Mouse (Mus musculus) embryonic fibroblast, embryonic 13.5 days (primary cell): Measurements from ENCODE around the gene 4930579F01Rik. TPM values are rescaled to one million over a fixed set of nuclear protein-coding genes. Genes with fewer than 3 reads are reported as not detected.

Source experiments
- H3K27ac ChIP-seq: 2 replicates; pipeline ENCODE4 v1.5.1; 2012; ENCODE audit warnings: low read length, control low read depth, inconsistent platforms; ENCODE audit not compliant: insufficient read depth
- H3K4me1 ChIP-seq: 2 replicates; pipeline ENCODE4 v1.6.1; 2011; ENCODE audit warnings: low read length; ENCODE audit not compliant: control insufficient read depth, insufficient read depth
- H3K4me3 ChIP-seq: 2 replicates; pipeline ENCODE4 v1.5.1; 2011; ENCODE audit warnings: mild to moderate bottlenecking, control low read depth, low read length; ENCODE audit not compliant: insufficient read depth
- CTCF ChIP-seq: IDR thresholded peaks from 2 replicates; pipeline ENCODE4 v1.5.1; 2011; ENCODE audit warnings: mild to moderate bottlenecking, control low read depth, low read length, moderate library complexity, borderline replicate concordance; ENCODE audit not compliant: insufficient read depth
- POLR2A ChIP-seq: IDR thresholded peaks from 2 replicates; pipeline ENCODE4 v1.6.1; 2011; ENCODE audit warnings: low read depth, mild to moderate bottlenecking, control low read depth, low read length, moderate library complexity
- polyA plus RNA-seq: library from polyadenylated mRNA; stranded (reverse); fragments of >200 nt; gene quantifications from 2 replicates; pipeline ENCODE4 v1.2.4, GENCODE M21; 2011; ENCODE audit warnings: low read depth; ENCODE audit not compliant: missing spikeins, insufficient read length

4930579F01Rik gene
- polyA plus RNA-seq, result not detected in 2 replicates

DNA sequence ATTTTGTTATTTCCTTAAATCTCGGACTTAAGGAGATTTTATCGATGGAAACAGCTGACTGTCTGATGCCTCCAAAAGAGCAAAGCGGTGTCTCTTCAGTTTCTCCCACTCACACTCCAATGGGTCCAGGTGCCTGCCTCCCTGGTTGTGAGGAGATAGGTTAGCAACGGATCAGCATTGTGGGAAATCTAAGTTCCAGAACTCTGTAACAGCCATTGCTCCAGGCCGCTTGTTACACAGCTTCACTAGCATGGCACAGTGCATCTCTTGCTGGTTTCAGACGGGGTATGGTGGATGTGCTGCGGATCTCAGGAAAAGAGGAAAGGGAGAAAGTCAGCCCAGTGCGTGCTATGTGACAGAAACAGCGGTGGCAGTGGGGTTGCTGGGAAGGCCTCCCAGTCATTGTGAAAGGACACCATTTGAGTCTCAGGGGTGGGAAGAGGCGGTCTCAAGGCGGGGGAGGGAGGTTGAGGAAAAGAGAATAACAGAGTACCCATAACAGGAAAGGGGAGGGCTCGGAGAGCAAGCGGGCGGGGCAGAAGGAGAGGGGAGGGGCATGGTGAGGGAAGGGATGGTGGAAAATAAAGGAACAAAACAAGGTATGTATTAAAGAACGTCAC is at the start of gene 4930579F01Rik:
Gene 4930579F01Rik, minus strand, starts transcription at position 143 of the 620 bp plus-strand sequence.
- no peaks in the 10 kb centered on the region for H3K4me1 ChIP-seq
- TF ChIP-seq CTCF (no peak), POLR2A (no peak)
- H3K27ac ChIP-seq, result no peak within 1 kb of the TSS
- H3K4me3 ChIP-seq, result no peak within 1 kb of the TSS

DNA sequence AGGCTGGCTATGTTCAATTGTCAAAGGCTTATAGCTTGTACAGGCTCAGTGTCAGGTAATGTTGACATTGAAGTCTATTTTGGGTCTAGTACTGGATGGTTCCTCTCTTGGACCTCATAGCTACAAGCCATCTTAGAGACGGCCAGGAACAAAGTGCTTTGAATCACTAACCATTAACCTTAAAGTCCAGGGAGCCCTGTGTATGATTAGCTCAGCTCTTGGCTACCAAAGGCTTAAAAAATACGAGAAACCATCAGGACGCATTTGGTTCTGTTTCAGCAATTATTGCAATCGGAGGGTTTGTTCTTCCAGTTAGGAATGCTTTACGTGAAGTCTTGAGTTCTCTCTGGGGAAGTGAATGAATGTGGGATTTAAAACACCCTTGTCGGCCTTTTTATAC is 49.3 kb upstream of the 4930579F01Rik start:
- Histone ChIP-seq H3K4me3 (no peak overlapping the region), H3K27ac (no peak overlapping the region), H3K4me1 (no peaks in the 10 kb centered on the region)
- TF ChIP-seq CTCF (no peak), POLR2A (no peak)

DNA sequence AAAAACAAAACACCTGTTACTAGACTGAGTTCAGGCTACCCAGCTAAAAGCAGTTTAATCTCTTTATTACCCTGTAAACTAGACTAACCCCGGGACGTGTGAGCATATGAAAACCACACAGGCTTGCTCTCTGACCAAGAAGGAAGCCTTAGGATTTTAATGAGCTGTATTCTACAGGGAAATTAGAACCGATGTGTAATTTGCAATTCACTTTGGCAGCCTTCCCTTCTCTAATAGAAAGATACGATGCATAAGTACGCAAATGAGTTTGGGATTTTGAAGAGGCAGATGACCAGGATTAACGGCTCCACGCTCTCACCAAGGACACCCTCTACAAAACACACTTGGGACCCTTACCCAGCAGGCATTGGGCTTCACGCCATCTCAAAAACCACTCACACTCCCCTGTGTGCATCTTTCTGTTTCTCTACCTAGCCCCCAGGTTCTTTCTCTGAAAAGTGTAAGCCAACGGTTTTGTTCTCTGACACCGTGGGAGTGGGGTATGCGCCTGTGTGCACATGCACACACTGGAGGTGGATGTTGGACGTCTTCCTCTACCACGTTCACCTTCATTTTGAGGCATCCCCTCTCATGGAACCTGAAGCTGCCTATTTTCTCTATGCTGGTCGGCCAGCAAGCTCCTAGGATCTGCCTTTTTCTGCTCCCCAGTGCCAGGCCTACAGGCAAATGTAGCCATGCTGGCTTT is 48.5 kb upstream of the 4930579F01Rik start:
- Histone ChIP-seq H3K4me3 (no peak overlapping the region), H3K27ac (no peak overlapping the region), H3K4me1 (no peaks in the 10 kb centered on the region)
- TF ChIP-seq POLR2A (no peak), CTCF (no peak)

GRCm38 (mm10) chr3:138241371-138241770 is 47.7 kb upstream of the 4930579F01Rik start:
- TF ChIP-seq POLR2A (no peak), CTCF (no peak)
- Histone ChIP-seq H3K4me3 (no peak overlapping the region), H3K4me1 (no peaks in the 10 kb centered on the region), H3K27ac (no peak overlapping the region)

DNA sequence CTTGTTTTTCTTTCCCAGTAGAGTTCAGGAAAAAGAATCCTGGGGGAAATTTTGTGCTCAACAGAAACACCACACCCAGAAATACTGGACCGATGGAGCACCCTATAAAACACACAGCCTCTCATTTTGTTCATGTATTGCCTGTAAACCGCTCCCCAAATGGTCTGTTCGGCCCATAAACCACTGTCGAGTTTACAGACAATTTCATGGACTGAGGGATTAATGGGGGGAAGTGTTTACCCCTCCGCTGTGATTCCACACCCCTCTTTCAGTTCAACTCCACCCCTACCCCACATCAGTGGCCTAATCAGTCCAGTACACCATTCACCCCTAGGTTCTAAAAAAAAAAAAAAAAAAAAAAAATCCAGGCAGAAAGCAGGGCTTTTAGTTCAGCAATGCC is 47.3 kb upstream of the 4930579F01Rik start:
- Histone ChIP-seq H3K4me1 (no peaks in the 10 kb centered on the region), H3K27ac (no peak overlapping the region), H3K4me3 (no peak overlapping the region)
- TF ChIP-seq POLR2A, result no peak
- no peak for TF ChIP-seq CTCF

GRCm38 (mm10) chr3:138240411-138240810 is 46.8 kb upstream of the 4930579F01Rik start:
- no peak overlapping the region for H3K27ac ChIP-seq
- no peak for TF ChIP-seq CTCF
- TF ChIP-seq POLR2A, result no peak
- H3K4me3 ChIP-seq, result no peak overlapping the region
- H3K4me1 ChIP-seq, result no peaks in the 10 kb centered on the region

GRCm38 (mm10) chr3:138239461-138239860 is 45.8 kb upstream of the 4930579F01Rik start:
- no peak overlapping the region for H3K27ac ChIP-seq
- no peaks in the 10 kb centered on the region for H3K4me1 ChIP-seq
- TF ChIP-seq CTCF (no peak), POLR2A (no peak)
- H3K4me3 ChIP-seq, result no peak overlapping the region

DNA sequence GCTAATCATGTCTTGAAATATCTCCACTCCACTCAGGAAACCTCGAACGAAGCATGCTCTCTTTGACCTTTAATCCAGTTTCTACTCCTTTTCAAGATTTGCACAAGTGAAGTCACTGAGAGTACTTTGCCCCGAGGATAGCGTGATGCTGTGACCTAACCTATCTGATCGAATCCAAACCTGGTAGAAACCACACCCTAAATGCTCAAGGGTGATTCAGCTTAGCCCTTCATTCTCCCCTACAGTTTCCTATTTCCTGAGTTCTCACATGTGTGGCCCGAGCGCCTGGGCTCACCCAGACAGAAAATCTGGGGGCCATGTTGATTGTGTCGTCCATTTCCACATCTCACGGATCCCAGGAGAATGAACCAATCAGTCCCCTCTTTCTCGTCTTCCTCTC is 44.4 kb upstream of the 4930579F01Rik start:
- H3K27ac ChIP-seq, result no peak overlapping the region
- no peak overlapping the region for H3K4me3 ChIP-seq
- TF ChIP-seq CTCF (no peak), POLR2A (no peak)
- H3K4me1 ChIP-seq, result no peaks in the 10 kb centered on the region

- no peak overlapping the region for H3K27ac ChIP-seq
- H3K4me3 ChIP-seq, result no peak overlapping the region
- no peaks in the 10 kb centered on the region for H3K4me1 ChIP-seq
- TF ChIP-seq CTCF (no peak), POLR2A (no peak)
Measured at GRCm38 (mm10) chr3:138236546-138237163, 43.0 kb upstream of the 4930579F01Rik start.

- no peak overlapping the region for H3K4me3 ChIP-seq
- TF ChIP-seq POLR2A (no peak), CTCF (no peak)
- no peaks in the 10 kb centered on the region for H3K4me1 ChIP-seq
- H3K27ac ChIP-seq, result no peak overlapping the region
Measured at GRCm38 (mm10) chr3:138231531-138231930, 37.9 kb upstream of the 4930579F01Rik start.
